ENCODE assay signal across 8 mouse cellular contexts in the genomic region with DNA sequence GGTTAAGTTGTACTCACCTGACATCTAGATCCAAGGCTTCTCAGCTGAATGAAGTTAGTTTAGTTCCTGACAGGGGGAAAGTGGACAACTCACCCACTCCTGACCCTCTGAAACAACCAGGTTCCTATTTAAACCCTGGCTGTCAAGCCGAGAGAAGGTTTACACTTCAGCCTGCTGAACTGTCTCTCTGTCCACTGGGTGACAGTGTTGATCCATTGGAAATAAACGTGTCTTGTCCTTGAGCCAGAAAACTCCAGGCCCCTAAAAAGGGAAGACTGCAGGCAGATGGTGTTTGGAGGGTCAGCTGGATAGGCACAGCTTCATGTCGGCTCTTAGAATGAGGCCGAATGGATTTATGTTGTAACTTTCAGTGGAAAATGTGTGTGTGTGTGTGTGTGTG. TPM values are rescaled to one million over a fixed set of nuclear protein-coding genes. Genes with fewer than 3 reads are reported as not detected.
DNase-seq lines count a peak whose midpoint lies in the region; ATAC-seq and TF ChIP-seq lines count a peak whose summit lies in the region.

No protein-coding gene starts in this region.

- peak; percentile 26; the same call in 1 of the 2 replicates for ATAC-seq in forebrain, embryonic 16.5 days
- ATAC-seq in forebrain, embryonic 15.5 days (replicated peaks): no peak
- ATAC-seq in liver, postnatal 0 days: peak; percentile 74

- DNase-seq in ovary, postnatal 14 days (ENCODE audit: low spot score): peak; percentile 37
- DNase-seq in ovary, postnatal 10 days (ENCODE audit: low spot score): no peak
- DNase-seq in heart, postnatal 10 days: peak; percentile 56 to 72
- peak; percentile 27 for DNase-seq in liver, postnatal 0 days
- DNase-seq in thymus, postnatal 36 days: no peak
- DNase-seq in spleen, postnatal 10 days (ENCODE audit: low spot score in 2 of 2): no peak

- H3K27me3 ChIP-seq in forebrain, embryonic 16.5 days (replicated peaks; ENCODE audit: control insufficient read depth, insufficient read depth, low read length): no peaks in the 10 kb centered on the region
- no peaks in the 10 kb centered on the region for H3K27me3 ChIP-seq in forebrain, embryonic 15.5 days
- no peaks in the 10 kb centered on the region for H3K27me3 ChIP-seq in liver, postnatal 0 days (ENCODE audit: insufficient read depth, low read length)

- H3K4me3 ChIP-seq in forebrain, embryonic 16.5 days (replicated peaks; ENCODE audit: low read length): no peak overlapping the region
- no peak overlapping the region for H3K4me3 ChIP-seq in forebrain, embryonic 15.5 days
- H3K4me3 ChIP-seq in liver, postnatal 0 days (ENCODE audit: low read depth, low read length): 0 out of 2 replicates have a peak overlapping the region, but pooled peaks have one; percentile 4

- WGBS in forebrain, embryonic 16.5 days: 33% methylated on average over 4 of the region's 4 CpGs
- WGBS in forebrain, embryonic 15.5 days: 44% methylated on average over 4 of the region's 4 CpGs
- 35% methylated on average over 4 of the region's 4 CpGs for WGBS in liver, postnatal 0 days (ENCODE audit: insufficient replicate concordance)

- TF ChIP-seq EP300 in liver, postnatal 0 days (IDR thresholded peaks at IDR 0.05; ENCODE audit: low read depth): no peak

- H3K9ac ChIP-seq in forebrain, embryonic 16.5 days (replicated peaks; ENCODE audit: low read depth, low read length): no peak overlapping the region
- no peak overlapping the region for H3K9ac ChIP-seq in forebrain, embryonic 15.5 days (replicated peaks)
- H3K9ac ChIP-seq in liver, postnatal 0 days (replicated peaks): no peak overlapping the region

- peak; percentile 92 for TF ChIP-seq CTCF in liver, postnatal 0 days (IDR thresholded peaks at IDR 0.05; ENCODE audit: low read depth)

- H3K36me3 ChIP-seq in forebrain, embryonic 16.5 days (ENCODE audit: control insufficient read depth, insufficient read depth): no peaks in the 10 kb centered on the region
- no peaks in the 10 kb centered on the region for H3K36me3 ChIP-seq in forebrain, embryonic 15.5 days
- H3K36me3 ChIP-seq in liver, postnatal 0 days (replicated peaks; ENCODE audit: insufficient read depth, low read length): no peaks in the 10 kb centered on the region

- no peak overlapping the region for H3K27ac ChIP-seq in forebrain, embryonic 16.5 days (ENCODE audit: low read length)
- H3K27ac ChIP-seq in forebrain, embryonic 15.5 days (replicated peaks): no peak overlapping the region
- peak overlapping the region; percentile 66 for H3K27ac ChIP-seq in liver, postnatal 0 days (ENCODE audit: low read depth)

- H3K9me3 ChIP-seq in forebrain, embryonic 16.5 days (ENCODE audit: control insufficient read depth, low read length): no peaks in the 10 kb centered on the region
- H3K9me3 ChIP-seq in forebrain, embryonic 15.5 days: no peaks in the 10 kb centered on the region
- H3K9me3 ChIP-seq in liver, postnatal 0 days (ENCODE audit: low read length): no peaks in the 10 kb centered on the region

- intact Hi-C loops in heart, postnatal 10 days (cut with DNase I): loop anchor here (2.0 to 10.0 kb wide), 3 partner anchors 87 to 659 kb away; no protein-coding TSS in a partner anchor

- no peaks in the 10 kb centered on the region for H3K4me1 ChIP-seq in forebrain, embryonic 16.5 days (replicated peaks; ENCODE audit: control insufficient read depth, insufficient read depth, low read length)
- no peaks in the 10 kb centered on the region for H3K4me1 ChIP-seq in forebrain, embryonic 15.5 days
- H3K4me1 ChIP-seq in liver, postnatal 0 days (ENCODE audit: insufficient read depth): peaks cover 15% of the 10 kb centered on the region

- H3K4me2 ChIP-seq in forebrain, embryonic 16.5 days (ENCODE audit: low read length): no peak overlapping the region
- H3K4me2 ChIP-seq in forebrain, embryonic 15.5 days (replicated peaks): no peak overlapping the region
- H3K4me2 ChIP-seq in liver, postnatal 0 days (ENCODE audit: low read depth, low read length): peak overlapping the region; percentile 54

RNA-seq across cellular contexts. Expression of gene Metap2, which starts 48.5 kb away (rescaled TPM):
- 147 and 156 TPM in 2 replicates for polyA plus RNA-seq in forebrain, embryonic 16.5 days (2015; fragmentation: Nextera tagmentation; extraction: Ambion mirVana)
- polyA plus RNA-seq in forebrain, embryonic 15.5 days (2015; fragmentation: Nextera tagmentation; extraction: Ambion mirVana): 166 and 170 TPM in 2 replicates
- total RNA-seq in heart, postnatal 10 days (2021): 100 to 1,000 TPM; 150 to 156 TPM
- 140 and 150 TPM in 2 replicates for polyA plus RNA-seq in liver, postnatal 0 days (2015; fragmentation: Nextera tagmentation; extraction: Ambion mirVana)

Comparison
In these comparisons a context has a peak if more than half of its experiments do, and no peak if none do; other contexts are left out.
1. DNase-seq: peak in ovary, postnatal 14 days (single experiment), heart, postnatal 10 days (2 of 2) and liver, postnatal 0 days (single experiment); none in ovary, postnatal 10 days (single experiment), thymus, postnatal 36 days (0 of 2) and spleen, postnatal 10 days (0 of 2).